18 mouse cellular contexts compared by ENCODE assay signal in the genomic region with DNA sequence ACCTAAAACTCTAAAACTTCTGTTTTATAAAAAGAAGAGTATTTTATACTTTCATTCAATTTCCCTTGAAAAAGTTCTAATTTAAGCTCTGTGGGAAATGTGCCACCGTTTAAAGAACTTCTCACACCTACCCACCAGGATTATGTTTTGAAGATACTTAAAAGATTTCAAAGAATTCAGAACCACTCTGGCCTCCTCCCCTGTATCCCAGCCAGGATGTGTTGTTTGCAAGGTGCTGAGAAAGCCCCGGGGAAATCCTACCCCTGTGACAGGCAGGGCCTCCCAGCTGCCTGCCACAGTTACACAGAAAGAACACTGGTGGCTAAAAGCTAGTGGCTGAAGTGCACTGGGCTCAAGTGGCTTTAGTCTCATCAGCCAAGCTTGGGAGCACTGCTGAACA. TPM values are rescaled to one million over a fixed set of nuclear protein-coding genes. Genes with fewer than 3 reads are reported as not detected.
DNase-seq lines count a peak whose midpoint lies in the region; ATAC-seq lines count a peak whose summit lies in the region.
"Had no signal": no experiment of that assay in that cellular context is flagged by ENCODE, and none has a peak within 500 bp of the region (broad histone marks: within the 10 kb centered on the region; RNA-seq: fewer than 3 reads in every experiment).

No protein-coding gene starts in this region.

- DNase-seq in frontal cortex, postnatal 10 days (ENCODE audit: low spot score in 2 of 2), result no peak
- DNase-seq in right cerebral cortex, adult 2 months (ENCODE audit: low spot score in 2 of 2), result peak; percentile 21 to 25
- no peak for DNase-seq in right cerebral cortex, postnatal 14 days
- DNase-seq in telencephalon, adult 2 months (ENCODE audit: low read depth, low spot score), result peak; percentile 82
- no peak for DNase-seq in MN1 (ENCODE audit: low spot score)
- no peak for DNase-seq in adrenal gland, postnatal 14 days
- DNase-seq: adrenal gland, postnatal 10 days; cerebellum, adult 2 months; kidney, adult 9 months; kidney, postnatal 36 days had no signal

- ATAC-seq in frontal cortex, adult (ENCODE audit: low TSS enrichment), result peak; percentile 85
- peak; percentile 34 for ATAC-seq in activated CD4-positive, CD25-positive, alpha-beta regulatory T cell, adult 4 months
- ATAC-seq: forebrain, embryonic 15.5 days; liver, embryonic 12.5 days; midbrain, embryonic 16.5 days had no signal

RNA-seq across cellular contexts. Expression of a gene that starts 47.9 kb away (rescaled TPM):
- 100 to 1,000 TPM in 1 of 2 experiments, 10 to 100 TPM in 1; 88.1 to 107 TPM for polyA plus RNA-seq in activated CD4-positive, CD25-positive, alpha-beta regulatory T cell, adult 4 months (2017; shearing (Covaris generic))
- total RNA-seq in adrenal gland, postnatal 14 days (2021), result 3.9 and 6.6 TPM in 2 replicates

RNA-seq across cellular contexts. Expression of a gene that starts 50.8 kb away (rescaled TPM):
- polyA plus RNA-seq in activated CD4-positive, CD25-positive, alpha-beta regulatory T cell, adult 4 months (2017; shearing (Covaris generic)), result under 1 TPM in 1 of 2 experiments, not detected in 1; 0.13 TPM
- total RNA-seq in adrenal gland, postnatal 14 days (2021), result 17.6 and 17.9 TPM in 2 replicates
- total RNA-seq: hematopoietic stem cell, adult 5-6 weeks; megakaryocyte, adult 5-6 weeks had no signal
- polyA plus RNA-seq: G1E had no signal

Comparison
In these comparisons a context has a peak if more than half of its experiments do, and no peak if none do; other contexts are left out.
1. DNase-seq: peak in right cerebral cortex, adult 2 months (2 of 2) and telencephalon, adult 2 months (single experiment); none in frontal cortex, postnatal 10 days (0 of 2), right cerebral cortex, postnatal 14 days (single experiment), MN1 (single experiment) and adrenal gland, postnatal 14 days (single experiment).